Mouse (Mus musculus) heart, postnatal 0 days (tissue): ENCODE results near the gene Anks1b.

ENCODE experiments used
- CTCF ChIP-seq: IDR thresholded peaks from 2 replicates; pipeline ENCODE4 v1.5.1; 2016; ENCODE audit warnings: antibody characterized with exemption, control low read depth, low read depth
- EP300 ChIP-seq: IDR thresholded peaks from 2 replicates; pipeline ENCODE4 v1.6.1; 2016; ENCODE audit warnings: antibody characterized with exemption, low read depth

DNA sequence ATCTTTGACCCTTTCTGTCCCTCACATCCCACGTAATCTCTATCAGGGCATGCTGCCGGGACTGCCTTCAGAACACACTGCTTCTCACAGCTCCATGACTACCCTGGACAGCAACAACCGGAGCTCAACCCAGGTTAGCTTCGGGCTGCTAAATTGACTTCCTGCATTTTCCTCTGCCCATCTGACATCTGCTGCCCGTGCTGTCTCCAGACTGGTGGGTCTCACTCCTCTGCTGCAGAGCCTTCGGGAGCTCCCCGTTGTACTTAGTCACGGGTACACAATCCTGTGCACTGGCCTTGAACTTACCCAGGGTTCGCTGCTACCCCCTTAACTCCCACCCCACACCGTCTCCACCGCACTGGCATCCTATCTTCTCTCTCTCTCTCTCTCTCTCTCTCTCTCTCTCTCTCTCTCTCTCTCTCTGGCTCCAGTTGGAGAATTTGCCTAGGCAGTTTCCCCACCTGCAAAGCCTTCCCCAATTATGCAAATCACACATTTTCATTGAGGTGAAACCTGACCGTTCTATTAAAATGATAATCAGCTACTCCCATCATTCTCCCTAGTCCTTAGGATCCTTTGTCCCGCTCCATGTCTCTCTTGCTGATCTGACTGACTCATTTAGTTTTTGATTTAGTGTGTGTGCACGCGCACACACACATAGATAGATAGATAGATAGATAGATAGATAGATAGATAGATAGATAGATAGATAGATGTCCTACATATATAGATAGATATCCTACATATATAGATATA lies 898.3 kb downstream of the Anks1b start:
- no peak for TF ChIP-seq CTCF
- no peak for TF ChIP-seq EP300
